Mouse (Mus musculus): ENCODE results near the gene Supv3l1. TPM values are rescaled to one million over a fixed set of nuclear protein-coding genes. Genes with fewer than 3 reads are reported as not detected.
A peak's percentile ranks its signal among the peaks of the same experiment; 100 is the strongest.
"Not testable (repeated sequence)": the region's sequence is repeated elsewhere in the genome, so short reads cannot be mapped to it uniquely, and the experiment has no call there.

The Supv3l1 gene
- polyA plus RNA-seq, 1 experiment, result 40.6 TPM

DNA sequence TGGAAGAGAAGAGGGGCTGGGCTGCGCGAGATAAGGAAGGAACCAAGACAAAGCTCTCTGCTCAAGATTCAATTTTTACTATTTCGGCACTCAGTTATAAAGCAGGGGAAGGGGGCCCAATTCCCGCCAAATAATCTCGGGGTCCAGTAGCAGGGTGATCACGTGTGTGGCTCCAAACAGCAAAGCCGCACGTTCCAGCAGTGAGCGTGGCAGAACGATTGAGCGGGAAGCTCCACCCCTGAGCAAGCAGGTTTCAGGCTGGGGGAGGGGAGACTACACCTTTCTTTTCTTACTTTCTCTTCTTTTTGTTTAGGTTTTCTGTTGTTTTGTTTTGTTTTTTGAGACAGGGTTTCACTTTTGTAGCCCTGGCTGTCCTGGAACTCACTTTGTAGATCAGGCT lies 2.5 kb upstream of the Supv3l1 start:
- not testable (repeated sequence) for H3K4me1 ChIP-seq (ENCODE audit: control insufficient read depth, insufficient read depth, low read length); H3K4me3 ChIP-seq (ENCODE audit: low read depth, low read length); H3K9me3 ChIP-seq (replicated peaks; ENCODE audit: control insufficient read depth, insufficient read depth, low read length, poor library complexity, severe bottlenecking); H3K27me3 ChIP-seq (ENCODE audit: control insufficient read depth, insufficient read depth, low read length, poor library complexity, severe bottlenecking); H3K9ac ChIP-seq (ENCODE audit: low read depth, poor library complexity, severe bottlenecking)
- Histone ChIP-seq H3K27ac (ENCODE audit: insufficient read depth, low read length) (peak overlapping the region; percentile 34; the same call in 1 of the 2 replicates), H3K36me3 (ENCODE audit: control insufficient read depth, insufficient read depth, low read length, poor library complexity, severe bottlenecking) (peaks cover 14% of the 10 kb centered on the region)
- 0 out of 2 replicates have a peak, but pooled peaks have one; percentile 20 for TF ChIP-seq EP300 (IDR thresholded peaks at IDR 0.05; ENCODE audit: insufficient read depth, low read depth, low read length)

DNA sequence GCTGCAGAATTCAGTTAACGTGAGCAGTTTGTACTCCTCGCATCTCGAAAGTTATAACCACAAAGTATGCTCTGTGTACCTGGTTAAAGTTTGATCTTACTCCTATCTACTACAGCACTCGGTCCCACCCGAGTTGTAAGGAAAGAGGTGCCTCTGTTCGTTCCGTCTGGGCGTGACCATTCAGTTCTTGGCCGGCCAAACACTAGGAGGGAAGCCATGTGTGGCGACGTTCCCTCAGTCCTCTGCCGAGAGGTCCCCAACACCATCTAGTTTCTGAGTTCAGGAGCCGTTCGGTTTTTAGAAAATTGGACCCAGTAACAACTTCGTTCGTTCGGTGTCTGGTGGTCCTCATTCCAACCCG lies 722 bp upstream of the Supv3l1 start:
- H3K9ac ChIP-seq (ENCODE audit: low read depth, poor library complexity, severe bottlenecking), result peak overlapping the region; percentile 81
- no peaks in the 10 kb centered on the region for H3K27me3 ChIP-seq (ENCODE audit: control insufficient read depth, insufficient read depth, low read length, poor library complexity, severe bottlenecking)
- no peaks in the 10 kb centered on the region for H3K9me3 ChIP-seq (replicated peaks; ENCODE audit: control insufficient read depth, insufficient read depth, low read length, poor library complexity, severe bottlenecking)
- TF ChIP-seq CTCF (IDR thresholded peaks at IDR 0.05; ENCODE audit: low read depth, low read length) (no peak), EP300 (IDR thresholded peaks at IDR 0.05; ENCODE audit: insufficient read depth, low read depth, low read length) (no peak), POLR2A (IDR thresholded peaks at IDR 0.05; ENCODE audit: insufficient read depth, low read length) (no peak)
- H3K27ac ChIP-seq (ENCODE audit: insufficient read depth, low read length), result peak overlapping the region; percentile 39
- peaks cover 17% of the 10 kb centered on the region for H3K36me3 ChIP-seq (ENCODE audit: control insufficient read depth, insufficient read depth, low read length, poor library complexity, severe bottlenecking)
- peaks cover 2% of the 10 kb centered on the region for H3K4me1 ChIP-seq (ENCODE audit: control insufficient read depth, insufficient read depth, low read length)
- H3K4me3 ChIP-seq (ENCODE audit: low read depth, low read length), result peak overlapping the region; percentile 99

DNA sequence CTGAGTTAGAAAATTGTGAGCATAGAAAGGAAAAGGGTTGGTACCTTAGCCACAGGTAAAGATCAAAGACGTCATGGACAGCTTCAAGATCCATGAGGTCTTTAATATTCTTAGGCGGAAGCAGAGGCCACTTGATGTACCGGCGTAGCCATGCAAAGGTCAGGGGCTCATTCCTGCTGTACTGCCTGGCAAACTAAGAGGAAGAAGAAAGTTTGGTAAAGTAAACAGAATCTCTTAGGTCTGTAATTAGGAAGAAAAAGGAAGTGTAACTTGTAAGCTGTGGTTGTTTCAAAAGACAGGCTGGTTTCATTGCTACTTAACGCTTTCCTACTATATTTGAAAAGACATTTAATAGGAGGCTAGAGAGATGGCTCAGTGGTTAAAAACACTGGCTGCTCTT lies 19.1 kb downstream of the Supv3l1 start:
- H3K27ac ChIP-seq (ENCODE audit: insufficient read depth, low read length), result no peak overlapping the region
- no peaks in the 10 kb centered on the region for H3K4me1 ChIP-seq (ENCODE audit: control insufficient read depth, insufficient read depth, low read length)
- TF ChIP-seq EP300 (IDR thresholded peaks at IDR 0.05; ENCODE audit: insufficient read depth, low read depth, low read length) (no peak), POLR2A (IDR thresholded peaks at IDR 0.05; ENCODE audit: insufficient read depth, low read length) (no peak), CTCF (IDR thresholded peaks at IDR 0.05; ENCODE audit: low read depth, low read length) (no peak)
- peaks cover 62% of the 10 kb centered on the region for H3K36me3 ChIP-seq (ENCODE audit: control insufficient read depth, insufficient read depth, low read length, poor library complexity, severe bottlenecking)
- no peak overlapping the region for H3K4me3 ChIP-seq (ENCODE audit: low read depth, low read length)
- H3K27me3 ChIP-seq (ENCODE audit: control insufficient read depth, insufficient read depth, low read length, poor library complexity, severe bottlenecking), result no peaks in the 10 kb centered on the region
- no peak overlapping the region for H3K9ac ChIP-seq (ENCODE audit: low read depth, poor library complexity, severe bottlenecking)
- no peaks in the 10 kb centered on the region for H3K9me3 ChIP-seq (replicated peaks; ENCODE audit: control insufficient read depth, insufficient read depth, low read length, poor library complexity, severe bottlenecking)

- Histone ChIP-seq H3K4me3 (ENCODE audit: low read depth, low read length) (no peak overlapping the region), H3K9ac (ENCODE audit: low read depth, poor library complexity, severe bottlenecking) (no peak overlapping the region), H3K36me3 (ENCODE audit: control insufficient read depth, insufficient read depth, low read length, poor library complexity, severe bottlenecking) (peaks cover 17% of the 10 kb centered on the region), H3K27me3 (ENCODE audit: control insufficient read depth, insufficient read depth, low read length, poor library complexity, severe bottlenecking) (no peaks in the 10 kb centered on the region), H3K4me1 (ENCODE audit: control insufficient read depth, insufficient read depth, low read length) (no peaks in the 10 kb centered on the region), H3K27ac (ENCODE audit: insufficient read depth, low read length) (no peak overlapping the region), H3K9me3 (replicated peaks; ENCODE audit: control insufficient read depth, insufficient read depth, low read length, poor library complexity, severe bottlenecking) (no peaks in the 10 kb centered on the region)
- TF ChIP-seq POLR2A (IDR thresholded peaks at IDR 0.05; ENCODE audit: insufficient read depth, low read length) (no peak), CTCF (IDR thresholded peaks at IDR 0.05; ENCODE audit: low read depth, low read length) (no peak), EP300 (IDR thresholded peaks at IDR 0.05; ENCODE audit: insufficient read depth, low read depth, low read length) (no peak)
Measured at GRCm38 (mm10) chr10:62425081-62425871, 24.3 kb downstream of the Supv3l1 start.

GRCm38 (mm10) chr10:62422255-62422654 lies 27.3 kb downstream of the Supv3l1 start, which contains the start of gene Hkdc1:
Gene Hkdc1, minus strand, starts transcription at chr10:62422491.
- Histone ChIP-seq H3K9ac (ENCODE audit: low read depth, poor library complexity, severe bottlenecking) (no peak within 1 kb of the TSS), H3K4me1 (ENCODE audit: control insufficient read depth, insufficient read depth, low read length) (no peaks in the 10 kb centered on the region), H3K4me3 (ENCODE audit: low read depth, low read length) (0 out of 2 replicates have a peak within 1 kb of the TSS, but pooled peaks have one; percentile 4), H3K36me3 (ENCODE audit: control insufficient read depth, insufficient read depth, low read length, poor library complexity, severe bottlenecking) (no peaks in the 10 kb centered on the region), H3K9me3 (replicated peaks; ENCODE audit: control insufficient read depth, insufficient read depth, low read length, poor library complexity, severe bottlenecking) (no peaks in the 10 kb centered on the region), H3K27ac (ENCODE audit: insufficient read depth, low read length) (no peak within 1 kb of the TSS), H3K27me3 (ENCODE audit: control insufficient read depth, insufficient read depth, low read length, poor library complexity, severe bottlenecking) (no peaks in the 10 kb centered on the region)
- TF ChIP-seq EP300 (IDR thresholded peaks at IDR 0.05; ENCODE audit: insufficient read depth, low read depth, low read length), result no peak
- no peak for TF ChIP-seq POLR2A (IDR thresholded peaks at IDR 0.05; ENCODE audit: insufficient read depth, low read length)
- TF ChIP-seq CTCF (IDR thresholded peaks at IDR 0.05; ENCODE audit: low read depth, low read length), result no peak

- Histone ChIP-seq H3K4me3 (ENCODE audit: low read depth, low read length) (no peak overlapping the region), H3K9me3 (replicated peaks; ENCODE audit: control insufficient read depth, insufficient read depth, low read length, poor library complexity, severe bottlenecking) (no peaks in the 10 kb centered on the region), H3K4me1 (ENCODE audit: control insufficient read depth, insufficient read depth, low read length) (no peaks in the 10 kb centered on the region), H3K27ac (ENCODE audit: insufficient read depth, low read length) (no peak overlapping the region), H3K27me3 (ENCODE audit: control insufficient read depth, insufficient read depth, low read length, poor library complexity, severe bottlenecking) (no peaks in the 10 kb centered on the region), H3K9ac (ENCODE audit: low read depth, poor library complexity, severe bottlenecking) (no peak overlapping the region), H3K36me3 (ENCODE audit: control insufficient read depth, insufficient read depth, low read length, poor library complexity, severe bottlenecking) (no peaks in the 10 kb centered on the region)
- TF ChIP-seq POLR2A (IDR thresholded peaks at IDR 0.05; ENCODE audit: insufficient read depth, low read length), result no peak
- TF ChIP-seq CTCF (IDR thresholded peaks at IDR 0.05; ENCODE audit: low read depth, low read length), result no peak
- TF ChIP-seq EP300 (IDR thresholded peaks at IDR 0.05; ENCODE audit: insufficient read depth, low read depth, low read length), result no peak
Measured at GRCm38 (mm10) chr10:62421127-62421526, 28.4 kb downstream of the Supv3l1 start.
